Mouse (Mus musculus) midbrain, embryonic 15.5 days (tissue): ENCODE data around the gene Casz1. TPM values are rescaled to one million over a fixed set of nuclear protein-coding genes. Genes with fewer than 3 reads are reported as not detected.

ENCODE experiments used
- ATAC-seq: fragments of 200-750 bp; cut with Nextera tagmentation; replicated peaks from 2 replicates; pipeline ENCODE4 v1.8.0; 2017; ENCODE audit warnings: moderate TSS enrichment
- H3K27ac ChIP-seq: fragments of 300-500 bp; sonication (generic); 2 replicates; pipeline ENCODE4 v1.5.1; 2015; ENCODE audit warnings: mild to moderate bottlenecking, inconsistent platforms
- H3K27me3 ChIP-seq: fragments of 300-500 bp; sonication (generic); replicated peaks from 2 replicates; pipeline ENCODE4 v1.6.1; 2015; ENCODE audit warnings: inconsistent platforms
- H3K36me3 ChIP-seq: fragments of 300-500 bp; sonication (generic); replicated peaks from 2 replicates; pipeline ENCODE4 v1.6.1; 2015; ENCODE audit warnings: inconsistent platforms
- H3K4me1 ChIP-seq: fragments of 300-500 bp; sonication (generic); 2 replicates; pipeline ENCODE4 v1.6.1; 2015; ENCODE audit warnings: inconsistent platforms
- H3K4me2 ChIP-seq: fragments of 300-500 bp; sonication (generic); 2 replicates; pipeline ENCODE4 v1.6.1; 2015; ENCODE audit warnings: inconsistent platforms, mild to moderate bottlenecking, moderate library complexity
- H3K4me3 ChIP-seq: fragments of 300-500 bp; sonication (generic); 2 replicates; pipeline ENCODE4 v1.5.1; 2015; ENCODE audit warnings: mild to moderate bottlenecking, inconsistent platforms
- H3K9ac ChIP-seq: fragments of 300-500 bp; sonication (generic); 2 replicates; pipeline ENCODE4 v1.6.1; 2015; ENCODE audit warnings: mild to moderate bottlenecking, inconsistent platforms
- H3K9me3 ChIP-seq: fragments of 300-500 bp; sonication (generic); 2 replicates; pipeline ENCODE4 v1.6.1; 2016; ENCODE audit warnings: inconsistent platforms
- WGBS: fragments of 180-500 bp; shearing (Covaris S2); methylation state at CpG from one replicate; pipeline ENCODE4 v1.1.7; 2015; ENCODE audit warnings: mixed read lengths; 5-methylcytosine and 5-hydroxymethylcytosine counted together
- polyA plus RNA-seq: library from polyadenylated mRNA; unstranded; fragments of >200 nt; fragmentation: Nextera tagmentation; extraction: Ambion mirVana; gene quantifications from 2 replicates; pipeline ENCODE4 v1.2.1, GENCODE M21; 2015

Gene Casz1
- polyA plus RNA-seq, 1 experiment from 2014 or later = 2.8 TPM

DNA sequence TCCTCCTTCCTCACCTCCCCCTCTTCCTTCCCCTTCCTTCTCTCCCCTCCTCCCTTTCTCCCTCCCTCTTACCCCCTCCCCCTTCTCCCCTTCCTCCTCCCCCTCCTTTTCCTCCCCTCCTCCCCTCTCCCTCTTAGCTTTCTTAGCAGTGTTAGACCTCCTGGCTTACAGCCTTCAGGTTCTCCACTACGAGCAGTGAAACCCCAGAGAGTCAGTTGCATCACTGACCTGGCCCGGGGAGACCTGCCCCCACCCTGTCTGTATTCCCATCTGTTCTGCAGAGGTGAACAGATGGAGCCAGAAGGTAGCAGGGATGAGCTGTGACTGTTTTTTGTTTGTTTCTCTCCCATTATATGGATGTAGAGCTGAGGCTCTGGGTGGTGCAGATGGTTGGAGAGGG is 49.9 kb downstream of the Casz1 start:
- Histone ChIP-seq H3K9ac (no peak overlapping the region), H3K4me1 (peaks cover 35% of the 10 kb centered on the region), H3K4me2 (no peak overlapping the region), H3K4me3 (no peak overlapping the region), H3K27me3 (peaks cover 18% of the 10 kb centered on the region), H3K36me3 (no peaks in the 10 kb centered on the region), H3K9me3 (no peaks in the 10 kb centered on the region), H3K27ac (no peak overlapping the region)
- ATAC-seq = no peak
- WGBS = 23% methylated on average over 2 of the region's 2 CpGs

DNA sequence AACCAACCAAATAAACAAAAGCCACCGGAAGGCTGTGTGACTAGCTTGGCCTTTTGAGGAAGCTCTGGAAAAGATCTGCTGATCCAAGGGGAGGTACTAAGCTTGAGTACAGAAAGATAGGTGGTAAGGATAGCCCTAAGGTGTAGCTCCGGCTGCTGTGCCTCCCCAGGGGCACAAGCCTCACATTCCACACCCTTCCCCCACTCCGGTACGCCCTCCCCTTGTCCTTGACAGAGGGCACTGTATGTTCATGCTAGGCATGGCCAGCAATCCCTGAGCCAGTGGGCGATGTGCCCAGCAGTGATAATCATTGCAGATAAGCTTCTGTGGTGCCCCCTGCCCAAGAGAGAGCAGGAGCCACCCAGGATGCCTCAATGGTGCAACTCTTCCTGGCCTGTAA is 51.3 kb downstream of the Casz1 start:
- no peak overlapping the region for H3K4me3 ChIP-seq
- no peak overlapping the region for H3K9ac ChIP-seq
- no peak for ATAC-seq
- H3K36me3 ChIP-seq = no peaks in the 10 kb centered on the region
- peaks cover 49% of the 10 kb centered on the region for H3K4me1 ChIP-seq
- no peaks in the 10 kb centered on the region for H3K9me3 ChIP-seq
- H3K27me3 ChIP-seq = peaks cover 25% of the 10 kb centered on the region
- H3K27ac ChIP-seq = no peak overlapping the region
- H3K4me2 ChIP-seq = no peak overlapping the region
- 83% methylated on average over 5 of the region's 5 CpGs for WGBS

DNA sequence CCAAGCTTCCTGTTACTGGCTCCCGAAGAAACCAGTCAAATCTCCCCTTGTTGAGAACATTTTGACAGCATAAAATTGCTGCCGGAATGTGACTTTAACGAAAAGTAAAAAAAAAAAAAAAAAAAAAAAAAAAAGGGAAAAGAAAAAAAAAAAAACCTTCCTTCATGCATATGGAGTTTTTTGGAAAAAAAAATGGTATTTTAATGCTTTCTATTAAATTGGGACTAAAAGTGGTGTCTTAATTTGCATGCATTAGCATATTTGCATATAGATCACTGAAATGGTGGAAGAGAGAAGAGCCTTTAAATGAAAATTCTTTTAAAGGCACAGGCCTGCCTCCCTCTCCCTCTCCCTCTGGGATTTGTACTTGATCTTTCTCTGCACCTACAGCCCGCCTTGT is 52.0 kb downstream of the Casz1 start:
- Histone ChIP-seq H3K4me1 (peaks cover 53% of the 10 kb centered on the region), H3K27me3 (peaks cover 25% of the 10 kb centered on the region)

DNA sequence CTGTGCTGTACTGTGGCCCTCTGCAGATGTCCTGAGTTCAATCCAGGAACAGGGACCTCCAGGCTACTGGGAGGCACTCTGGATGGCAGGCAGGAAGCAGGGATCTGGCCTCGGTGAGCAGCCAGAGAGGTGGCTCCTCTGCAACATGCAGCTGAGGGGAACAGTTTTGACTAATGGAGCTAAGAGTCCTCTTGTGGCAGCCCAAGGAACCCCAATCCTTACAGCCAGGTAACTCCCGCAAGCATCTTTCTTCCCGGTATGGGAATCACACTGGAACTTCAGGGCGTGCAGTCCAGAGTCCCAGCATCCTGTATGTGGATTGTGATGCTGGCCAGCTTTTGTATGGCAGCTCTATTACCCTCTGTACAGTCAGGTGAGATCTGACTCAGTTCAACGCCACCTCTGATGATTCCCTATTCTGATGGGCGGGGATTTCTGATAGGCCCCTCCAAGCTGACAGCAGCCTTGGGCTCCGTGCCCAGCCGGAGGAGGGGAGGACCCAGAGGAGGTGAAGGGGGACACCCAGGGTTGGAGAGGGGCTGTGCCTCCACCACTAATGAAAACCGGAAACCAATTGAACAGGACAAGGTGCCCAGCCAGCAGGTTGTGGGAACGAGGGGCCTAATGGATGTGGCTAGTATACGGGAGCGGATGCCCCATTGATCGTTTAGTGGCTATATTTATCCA is 53.3 kb downstream of the Casz1 start:
- H3K9ac ChIP-seq = no peak overlapping the region
- no peak overlapping the region for H3K27ac ChIP-seq
- peaks cover 45% of the 10 kb centered on the region for H3K4me1 ChIP-seq

More for the DNA sequence above, 52.0 kb downstream of the Casz1 start:
- Histone ChIP-seq H3K9me3 (no peaks in the 10 kb centered on the region), H3K4me2 (no peak overlapping the region), H3K9ac (no peak overlapping the region), H3K4me3 (no peak overlapping the region), H3K27ac (no peak overlapping the region; the same call in 1 of the 2 replicates), H3K36me3 (no peaks in the 10 kb centered on the region)
- no peak for ATAC-seq
- WGBS = 62% methylated on average over 4 of the region's 4 CpGs

DNA sequence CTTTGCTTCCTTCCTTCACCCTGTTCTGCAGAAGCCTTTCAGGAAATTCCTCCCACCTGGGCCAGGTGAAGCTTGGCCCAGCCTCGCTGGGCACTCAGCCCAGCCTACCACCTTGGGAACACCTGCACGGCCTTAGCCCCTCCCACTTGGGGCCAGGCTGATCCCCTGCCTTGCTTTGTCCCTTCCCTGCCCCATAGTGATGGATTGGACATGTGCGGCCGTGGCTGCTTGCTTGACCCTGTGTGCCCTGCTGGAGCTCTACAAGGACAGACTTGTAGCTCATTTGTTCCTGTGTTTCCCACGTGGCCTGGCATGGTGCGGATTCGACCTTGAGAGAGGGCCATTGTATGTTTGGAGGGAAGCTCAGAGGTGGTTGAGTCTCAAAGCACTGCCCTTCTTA is 54.0 kb downstream of the Casz1 start:
- no peak for ATAC-seq
- Histone ChIP-seq H3K4me1 (peaks cover 41% of the 10 kb centered on the region), H3K9ac (no peak overlapping the region), H3K36me3 (no peaks in the 10 kb centered on the region), H3K4me3 (no peak overlapping the region), H3K4me2 (no peak overlapping the region), H3K27me3 (peaks cover 27% of the 10 kb centered on the region), H3K27ac (no peak overlapping the region), H3K9me3 (no peaks in the 10 kb centered on the region)
- 63% methylated on average over 7 of the region's 7 CpGs for WGBS

More for the DNA sequence above, 53.3 kb downstream of the Casz1 start:
- 58% methylated on average over 13 of the region's 13 CpGs for WGBS
- ATAC-seq = no peak
- no peak overlapping the region for H3K4me2 ChIP-seq
- no peaks in the 10 kb centered on the region for H3K9me3 ChIP-seq
- H3K27me3 ChIP-seq = peaks cover 22% of the 10 kb centered on the region
- no peaks in the 10 kb centered on the region for H3K36me3 ChIP-seq
- H3K4me3 ChIP-seq = no peak overlapping the region

DNA sequence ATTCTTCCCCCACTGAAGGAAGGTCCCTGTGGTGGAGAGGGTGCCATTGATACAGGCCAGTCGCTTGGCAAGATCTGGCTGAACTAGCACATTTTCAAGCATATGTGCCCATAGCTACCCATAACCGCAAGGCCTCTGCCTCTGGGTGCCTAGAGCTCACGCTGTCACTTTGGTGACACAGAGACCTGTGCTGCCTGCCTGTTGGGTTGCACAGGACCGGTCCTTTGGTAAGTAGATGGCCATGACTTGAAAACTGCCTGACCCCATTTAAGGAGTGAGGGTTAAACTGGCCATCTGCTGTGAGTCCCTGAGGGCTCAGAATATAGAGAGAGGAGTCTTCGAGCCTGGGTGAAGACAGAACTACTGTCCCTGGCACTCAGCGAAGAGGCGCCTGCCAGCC is 55.2 kb downstream of the Casz1 start:
- Histone ChIP-seq H3K4me3 (0 out of 2 replicates have a peak overlapping the region, but pooled peaks have one; percentile 15), H3K27ac (peak overlapping the region; percentile 35; the same call in 1 of the 2 replicates), H3K4me1 (peaks cover 41% of the 10 kb centered on the region), H3K36me3 (no peaks in the 10 kb centered on the region), H3K27me3 (peaks cover 27% of the 10 kb centered on the region), H3K9me3 (no peaks in the 10 kb centered on the region), H3K4me2 (peak overlapping the region; percentile 49), H3K9ac (no peak overlapping the region)
- WGBS = 39% methylated on average over 7 of the region's 7 CpGs
- 0 out of 2 replicates have a peak, but pooled peaks have one; percentile 11 for ATAC-seq

DNA sequence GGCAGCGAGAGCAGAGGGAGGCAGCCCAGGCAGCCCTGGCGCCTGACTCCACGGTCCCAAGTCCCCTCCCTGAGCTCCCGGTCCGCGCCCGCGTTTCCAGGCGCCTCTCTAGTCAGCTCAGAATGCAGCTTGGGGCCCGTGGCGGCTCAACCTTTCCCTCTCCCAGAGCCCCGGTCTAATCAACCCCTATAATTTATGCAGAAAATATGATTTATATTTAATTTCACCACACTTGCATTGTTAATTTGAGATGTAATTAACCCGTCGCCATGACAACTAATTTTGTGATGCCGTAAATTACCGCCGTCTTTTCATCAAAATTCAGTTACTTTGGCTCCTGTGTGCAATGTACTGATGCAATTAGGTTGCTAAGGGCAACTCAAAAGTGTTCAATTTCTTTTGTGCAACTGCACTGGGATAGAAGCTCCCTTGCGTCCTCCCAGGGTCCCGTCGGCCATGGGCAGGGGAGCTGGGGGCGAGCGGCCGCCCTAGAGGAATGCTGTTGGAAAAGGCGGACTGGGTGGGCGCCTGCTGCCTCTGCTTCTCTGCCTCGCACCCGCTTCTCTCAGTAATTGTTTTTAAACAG is 55.8 kb downstream of the Casz1 start:
- Histone ChIP-seq H3K36me3 (no peaks in the 10 kb centered on the region), H3K27ac (peak overlapping the region; percentile 71), H3K27me3 (peaks cover 31% of the 10 kb centered on the region), H3K4me2 (peak overlapping the region; percentile 49), H3K9ac (no peak overlapping the region), H3K9me3 (no peaks in the 10 kb centered on the region), H3K4me1 (peaks cover 41% of the 10 kb centered on the region), H3K4me3 (peak overlapping the region; percentile 23)
- peak; percentile 76 for ATAC-seq
- 2% methylated on average over 27 of the region's 27 CpGs for WGBS

DNA sequence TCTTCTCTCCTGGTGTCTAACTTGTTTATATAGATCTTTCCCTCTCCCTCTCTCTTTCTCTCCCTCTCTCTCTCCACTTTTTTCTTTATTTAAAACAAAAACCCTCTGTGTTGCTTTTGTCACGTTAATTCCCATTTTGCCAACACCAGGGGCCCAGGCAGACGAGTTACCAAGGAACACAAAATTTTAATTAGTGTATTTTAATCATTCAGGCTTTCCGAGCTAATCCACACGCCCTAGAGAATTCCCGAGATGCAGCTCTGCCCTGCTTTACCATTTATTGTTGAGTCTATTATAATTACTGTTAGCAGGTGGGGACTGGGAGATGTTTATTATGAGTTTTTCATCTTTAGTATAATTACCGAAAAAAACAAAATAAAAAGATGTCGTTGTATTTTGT is 56.4 kb downstream of the Casz1 start:
- Histone ChIP-seq H3K9ac (no peak overlapping the region), H3K36me3 (no peaks in the 10 kb centered on the region), H3K4me1 (peaks cover 39% of the 10 kb centered on the region), H3K4me2 (peak overlapping the region; percentile 49), H3K27ac (peak overlapping the region; percentile 71), H3K4me3 (peak overlapping the region; percentile 23), H3K9me3 (no peaks in the 10 kb centered on the region), H3K27me3 (peaks cover 31% of the 10 kb centered on the region)
- no peak for ATAC-seq
- WGBS = 11% methylated on average over 7 of the region's 7 CpGs

DNA sequence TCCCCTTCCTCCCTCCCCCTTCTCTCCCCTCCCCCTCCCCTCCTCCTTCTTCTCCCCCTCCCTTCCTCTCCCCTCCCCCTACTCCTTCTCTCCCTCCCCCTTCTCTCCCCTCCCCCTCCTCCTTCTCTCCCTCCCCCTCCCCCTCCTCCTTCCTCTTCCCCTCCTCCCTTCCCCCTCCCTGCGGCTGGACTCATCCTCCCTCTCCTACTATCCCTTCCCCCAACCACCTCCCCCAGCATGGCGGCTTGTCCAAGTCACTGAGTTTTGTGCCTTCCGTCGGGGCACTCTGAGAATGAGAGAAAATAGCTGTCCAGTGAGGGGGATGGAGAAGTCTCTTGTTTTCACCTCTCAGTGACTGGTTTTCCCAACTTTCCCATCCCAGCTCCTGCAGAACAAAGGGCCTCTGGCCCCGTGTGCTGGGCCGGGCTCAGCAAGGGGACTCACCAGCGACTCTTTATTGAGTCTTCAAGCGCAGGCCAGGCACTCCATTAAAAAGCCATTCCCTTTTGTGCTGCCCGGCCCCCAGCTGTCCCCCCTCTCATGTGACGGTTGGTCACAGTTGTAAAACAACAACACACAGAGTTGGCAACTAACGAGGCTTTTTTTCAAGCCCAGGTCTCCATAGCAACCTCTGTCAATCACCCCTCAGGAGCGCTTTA is 62.7 kb downstream of the Casz1 start:
- Histone ChIP-seq H3K4me2 (no peak overlapping the region), H3K9me3 (no peaks in the 10 kb centered on the region), H3K9ac (no peak overlapping the region), H3K4me3 (no peak overlapping the region), H3K27ac (no peak overlapping the region), H3K36me3 (no peaks in the 10 kb centered on the region), H3K27me3 (peaks cover 43% of the 10 kb centered on the region), H3K4me1 (peaks cover 25% of the 10 kb centered on the region)
- 4% methylated on average over 12 of the region's 12 CpGs for WGBS
- ATAC-seq = peak; percentile 62

DNA sequence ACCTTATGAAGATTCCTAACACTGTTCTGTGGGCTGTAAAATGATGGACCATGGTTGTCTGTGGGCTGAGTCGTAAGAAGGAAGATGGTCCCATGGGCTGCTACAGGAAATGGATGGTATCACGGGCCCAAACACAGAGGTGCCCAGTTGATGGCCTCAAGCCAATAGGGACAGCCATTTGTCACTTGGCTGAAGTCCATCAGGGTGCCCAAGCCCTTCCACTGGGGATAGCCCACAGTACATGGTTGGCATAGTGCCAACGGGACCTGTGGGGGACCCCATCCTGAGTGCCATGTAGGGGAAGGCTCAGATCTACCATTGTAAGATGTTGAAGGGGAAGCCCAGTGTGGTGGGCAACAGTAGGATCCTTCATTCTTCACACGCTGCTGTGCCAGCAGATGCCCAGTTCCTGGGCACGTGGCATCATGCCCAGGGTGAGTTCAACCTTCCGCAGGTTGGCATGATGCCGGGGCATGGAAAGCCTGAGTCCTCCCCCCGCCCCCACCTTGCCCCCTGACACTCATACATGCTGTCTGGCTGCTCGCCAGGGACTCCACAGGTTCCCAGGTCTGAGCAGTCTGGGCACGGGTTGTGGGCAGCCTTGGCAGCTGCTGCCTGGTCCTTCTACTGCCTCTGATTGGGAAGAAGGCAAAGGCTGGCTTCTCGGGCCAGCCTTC is 63.6 kb downstream of the Casz1 start:
- peak overlapping the region; percentile 8; the same call in 1 of the 2 replicates for H3K27ac ChIP-seq
- ATAC-seq = peak; percentile 75
- peaks cover 29% of the 10 kb centered on the region for H3K4me1 ChIP-seq
- no peak overlapping the region for H3K9ac ChIP-seq
- H3K27me3 ChIP-seq = peaks cover 50% of the 10 kb centered on the region
- H3K4me3 ChIP-seq = no peak overlapping the region
- no peaks in the 10 kb centered on the region for H3K9me3 ChIP-seq
- 67% methylated on average over 11 of the region's 11 CpGs for WGBS
- H3K36me3 ChIP-seq = no peaks in the 10 kb centered on the region
- no peak overlapping the region for H3K4me2 ChIP-seq

DNA sequence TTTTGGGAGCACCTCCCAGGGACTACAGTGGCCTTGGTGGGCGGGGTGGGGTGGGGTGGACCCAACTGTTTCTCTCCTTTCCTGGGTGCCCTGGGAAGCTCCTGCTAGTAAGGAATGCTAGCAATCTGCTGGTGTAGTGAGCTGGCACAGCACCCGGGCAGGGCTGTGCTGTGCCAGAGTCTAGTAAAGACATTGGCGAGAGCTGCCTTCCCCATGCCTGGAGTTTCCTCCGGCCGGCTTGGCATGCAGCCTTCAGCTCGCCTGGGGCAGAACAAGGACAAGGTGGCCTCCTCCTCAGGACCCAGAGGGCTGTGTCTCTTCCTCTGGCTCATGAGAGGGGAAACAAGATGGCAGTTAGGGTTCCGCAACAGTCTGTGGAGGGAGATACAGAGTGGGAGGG is 65.3 kb downstream of the Casz1 start:
- Histone ChIP-seq H3K9me3 (no peaks in the 10 kb centered on the region), H3K4me3 (no peak overlapping the region), H3K27me3 (peaks cover 64% of the 10 kb centered on the region), H3K4me1 (peaks cover 29% of the 10 kb centered on the region), H3K4me2 (no peak overlapping the region), H3K9ac (no peak overlapping the region), H3K36me3 (no peaks in the 10 kb centered on the region), H3K27ac (no peak overlapping the region)
- ATAC-seq = no peak
- WGBS = 84% methylated on average over 7 of the region's 7 CpGs

DNA sequence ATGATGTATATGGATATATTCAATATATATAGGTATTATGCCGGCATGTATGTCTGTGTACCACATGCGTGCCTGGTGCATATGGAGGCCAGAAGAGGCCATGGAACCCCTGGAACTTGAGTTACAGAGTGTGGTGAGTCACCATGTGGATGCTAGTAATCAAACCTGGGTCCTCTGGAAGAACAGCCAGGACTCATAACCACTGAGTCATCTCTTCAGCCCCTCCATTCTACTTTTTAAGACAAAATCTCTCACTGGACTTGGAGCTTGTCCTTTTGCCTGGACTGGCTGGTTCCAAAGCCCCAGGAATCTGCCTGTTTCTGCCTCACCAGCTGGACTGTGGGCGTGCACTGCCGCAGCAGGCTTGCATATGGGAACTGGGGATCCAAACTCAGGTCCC is 66.3 kb downstream of the Casz1 start:
- WGBS = 95% methylated on average over 4 of the region's 4 CpGs
- Histone ChIP-seq H3K36me3 (no peaks in the 10 kb centered on the region), H3K4me1 (peaks cover 29% of the 10 kb centered on the region), H3K9ac (no peak overlapping the region), H3K27ac (no peak overlapping the region), H3K9me3 (no peaks in the 10 kb centered on the region), H3K4me2 (no peak overlapping the region), H3K27me3 (peaks cover 67% of the 10 kb centered on the region), H3K4me3 (no peak overlapping the region)
- ATAC-seq = no peak
